Mouse (Mus musculus) heart, embryonic 11.5 days (tissue): ENCODE measurements around the gene Slc9a9. TPM values are rescaled to one million over a fixed set of nuclear protein-coding genes. Genes with fewer than 3 reads are reported as not detected.

Source experiments
- ATAC-seq: fragments of 200-750 bp; cut with Nextera tagmentation; replicated peaks from 2 replicates; pipeline ENCODE4 v1.8.0; 2017; ENCODE audit warnings: moderate library complexity; ENCODE audit not compliant: insufficient number of reproducible peaks, low FRiP score, low TSS enrichment
- H3K27ac ChIP-seq: fragments of 300-500 bp; sonication (generic); 2 replicates; pipeline ENCODE4 v1.5.1; 2014; ENCODE audit warnings: mild to moderate bottlenecking, low read depth, low read length
- H3K27me3 ChIP-seq: fragments of 300-500 bp; sonication (generic); 2 replicates; pipeline ENCODE4 v1.6.1; 2014; ENCODE audit warnings: mild to moderate bottlenecking, low read length, mixed read lengths; ENCODE audit not compliant: control insufficient read depth, insufficient read depth
- H3K36me3 ChIP-seq: fragments of 300-500 bp; sonication (generic); 2 replicates; pipeline ENCODE4 v1.6.1; 2014; ENCODE audit warnings: mild to moderate bottlenecking, low read length, moderate library complexity, mixed read lengths; ENCODE audit not compliant: control insufficient read depth, insufficient read depth
- H3K4me1 ChIP-seq: fragments of 300-500 bp; sonication (generic); 2 replicates; pipeline ENCODE4 v1.6.1; 2014; ENCODE audit warnings: low read length; ENCODE audit not compliant: control insufficient read depth, insufficient read depth
- H3K4me2 ChIP-seq: fragments of 300-500 bp; sonication (generic); 2 replicates; pipeline ENCODE4 v1.6.1; 2014; ENCODE audit warnings: mild to moderate bottlenecking, moderate library complexity
- H3K4me3 ChIP-seq: fragments of 300-500 bp; sonication (generic); 2 replicates; pipeline ENCODE4 v1.5.1; 2014; ENCODE audit warnings: low read depth, low read length
- H3K9ac ChIP-seq: fragments of 300-500 bp; sonication (generic); 2 replicates; pipeline ENCODE4 v1.6.1; 2014; ENCODE audit warnings: mild to moderate bottlenecking, low read depth, low read length, moderate library complexity
- H3K9me3 ChIP-seq: fragments of 300-500 bp; sonication (generic); replicated peaks from 2 replicates; pipeline ENCODE4 v1.6.1; 2016; ENCODE audit warnings: low read length; ENCODE audit not compliant: control insufficient read depth
- WGBS: fragments of 180-500 bp; shearing (Covaris S2); extraction: QIAGEN DNeasy Blood & Tissue Kit; methylation state at CpG from one replicate; pipeline ENCODE4 v1.1.7; 2014; ENCODE audit not compliant: insufficient replicate concordance; 5-methylcytosine and 5-hydroxymethylcytosine counted together
- polyA plus RNA-seq: library from polyadenylated mRNA; unstranded; fragments of >200 nt; fragmentation: Nextera tagmentation; extraction: Ambion mirVana; gene quantifications from 2 replicates; pipeline ENCODE4 v1.2.1, GENCODE M21; 2014

The Slc9a9 gene
- polyA plus RNA-seq, 1 experiment from 2014 or later: 4.1 TPM

DNA sequence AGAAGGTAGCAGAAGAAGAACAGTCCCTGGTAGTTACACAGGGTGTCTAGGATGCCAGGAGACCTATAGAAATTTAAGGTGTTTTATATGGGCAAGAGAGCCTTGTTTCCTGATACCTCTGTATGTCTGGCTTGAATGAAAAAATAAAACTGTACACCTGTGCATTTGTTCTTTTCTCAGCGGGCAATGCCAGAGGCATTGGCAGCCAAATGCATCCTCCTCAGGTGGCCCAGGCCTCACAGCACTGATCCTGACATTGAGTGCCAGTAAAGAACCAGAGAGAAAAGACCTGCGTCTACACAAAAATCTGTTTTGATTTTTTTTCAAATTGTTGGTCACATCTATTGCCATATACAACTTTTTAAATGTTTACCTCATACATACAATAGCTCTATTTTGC is 121.3 kb downstream of the Slc9a9 start:
- H3K27me3 ChIP-seq: no peaks in the 10 kb centered on the region
- H3K9me3 ChIP-seq: no peaks in the 10 kb centered on the region
- no peak overlapping the region for H3K4me3 ChIP-seq
- H3K9ac ChIP-seq: no peak overlapping the region
- ATAC-seq: no peak
- H3K27ac ChIP-seq: no peak overlapping the region
- no peak overlapping the region for H3K4me2 ChIP-seq
- WGBS: 88% methylated on average over 2 of the region's 2 CpGs
- no peaks in the 10 kb centered on the region for H3K36me3 ChIP-seq
- H3K4me1 ChIP-seq: no peaks in the 10 kb centered on the region

DNA sequence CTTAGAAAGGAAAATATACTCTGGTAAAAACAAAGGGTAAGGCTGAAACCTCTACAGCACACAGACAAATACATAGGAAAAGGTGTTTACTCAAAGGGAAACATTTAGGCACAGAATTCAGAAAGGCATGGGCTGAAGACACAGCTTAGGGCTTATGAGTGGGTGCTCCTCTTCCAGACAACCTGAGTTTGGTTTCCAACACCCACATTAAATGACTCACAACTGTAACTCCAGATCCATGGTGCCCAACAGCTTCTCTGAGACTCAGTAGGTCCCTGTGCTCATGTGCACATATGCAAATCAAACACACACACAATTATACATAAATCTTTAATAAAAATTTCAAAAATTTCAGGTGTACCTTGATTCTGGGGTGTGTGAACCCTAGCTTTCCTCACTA is 133.4 kb downstream of the Slc9a9 start:
- H3K36me3 ChIP-seq: no peaks in the 10 kb centered on the region
- H3K27me3 ChIP-seq: no peaks in the 10 kb centered on the region
- no peak for ATAC-seq
- H3K9me3 ChIP-seq: no peaks in the 10 kb centered on the region
- no peaks in the 10 kb centered on the region for H3K4me1 ChIP-seq
- no peak overlapping the region for H3K4me2 ChIP-seq
- no peak overlapping the region for H3K27ac ChIP-seq
- H3K9ac ChIP-seq: no peak overlapping the region
- H3K4me3 ChIP-seq: no peak overlapping the region

DNA sequence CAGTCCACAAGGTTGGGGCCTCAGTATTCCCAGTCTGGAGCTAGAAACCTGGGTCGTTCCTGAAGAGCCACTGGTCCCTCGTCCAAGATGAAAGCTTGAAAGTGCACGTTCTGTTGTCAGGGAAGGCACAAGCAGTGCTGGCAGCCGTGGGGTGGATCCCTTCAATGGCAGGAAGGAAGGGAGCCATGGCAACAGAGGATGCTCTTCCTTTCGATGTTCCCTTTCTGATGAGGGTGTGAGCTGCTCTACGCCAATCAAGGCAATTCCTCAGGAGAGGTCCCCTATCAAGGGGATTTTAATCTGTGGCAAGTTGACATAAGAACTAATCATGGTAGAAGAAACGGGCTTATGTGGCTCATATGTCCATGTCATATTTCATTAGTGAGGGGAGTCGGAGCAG is 135.8 kb downstream of the Slc9a9 start:
- H3K4me3 ChIP-seq: no peak overlapping the region
- H3K27me3 ChIP-seq: no peaks in the 10 kb centered on the region
- H3K27ac ChIP-seq: no peak overlapping the region
- 61% methylated on average over 8 of the region's 8 CpGs for WGBS
- H3K9ac ChIP-seq: no peak overlapping the region
- no peak overlapping the region for H3K4me2 ChIP-seq
- H3K4me1 ChIP-seq: no peaks in the 10 kb centered on the region
- no peaks in the 10 kb centered on the region for H3K36me3 ChIP-seq
- no peaks in the 10 kb centered on the region for H3K9me3 ChIP-seq
- no peak for ATAC-seq

DNA sequence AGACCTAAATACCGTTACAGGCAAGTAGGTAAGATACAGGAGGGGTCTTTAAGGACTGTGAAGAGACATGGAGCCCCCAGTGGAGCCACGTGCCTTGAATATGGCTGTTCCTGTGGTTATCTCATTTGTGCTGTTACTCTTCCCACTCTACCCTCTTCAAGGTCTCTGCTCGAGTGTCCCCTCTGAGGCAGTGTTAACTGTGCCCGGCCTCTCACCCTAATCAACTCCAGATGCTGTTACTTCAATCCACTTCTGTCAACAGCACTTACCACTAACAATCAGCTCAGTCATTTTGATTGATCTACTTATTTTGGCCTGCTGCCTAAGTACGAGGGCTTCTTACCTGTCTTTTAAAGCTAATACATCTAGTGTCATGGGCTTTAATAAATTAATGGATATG is 145.8 kb downstream of the Slc9a9 start:
- Histone ChIP-seq H3K4me2 (no peak overlapping the region), H3K4me1 (no peaks in the 10 kb centered on the region; the same call in 1 of the 2 replicates), H3K4me3 (no peak overlapping the region), H3K27ac (no peak overlapping the region), H3K27me3 (peaks cover 2% of the 10 kb centered on the region; the same call in 1 of the 2 replicates), H3K36me3 (no peaks in the 10 kb centered on the region), H3K9ac (no peak overlapping the region), H3K9me3 (no peaks in the 10 kb centered on the region)
- no peak for ATAC-seq
- 10% methylated on average over 5 of the region's 5 CpGs for WGBS

DNA sequence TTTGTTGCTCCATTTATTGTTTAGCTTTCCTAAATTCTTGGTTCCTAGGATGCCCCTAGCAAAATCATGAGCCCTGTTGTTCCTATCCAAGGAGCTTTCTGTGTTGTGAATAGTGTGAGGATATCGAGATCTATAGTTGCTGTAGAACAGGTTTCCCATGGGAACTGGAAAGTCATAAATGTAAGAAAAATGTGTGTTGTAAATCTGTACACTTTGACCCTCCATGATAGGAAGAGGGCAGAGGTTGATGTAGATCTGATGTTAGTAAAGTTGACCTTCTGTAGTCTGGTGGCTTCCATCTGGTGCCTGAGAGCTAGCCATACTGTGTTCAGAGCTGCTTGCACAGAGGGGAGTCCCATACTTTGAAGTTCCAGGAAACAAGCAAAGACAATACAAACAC is 151.6 kb downstream of the Slc9a9 start:
- Histone ChIP-seq H3K27me3 (no peaks in the 10 kb centered on the region), H3K36me3 (no peaks in the 10 kb centered on the region), H3K4me3 (no peak overlapping the region), H3K4me2 (no peak overlapping the region), H3K27ac (no peak overlapping the region), H3K9ac (no peak overlapping the region), H3K9me3 (no peaks in the 10 kb centered on the region), H3K4me1 (no peaks in the 10 kb centered on the region)
- no peak for ATAC-seq
- 82% methylated on average over 1 of the region's 1 CpGs for WGBS

DNA sequence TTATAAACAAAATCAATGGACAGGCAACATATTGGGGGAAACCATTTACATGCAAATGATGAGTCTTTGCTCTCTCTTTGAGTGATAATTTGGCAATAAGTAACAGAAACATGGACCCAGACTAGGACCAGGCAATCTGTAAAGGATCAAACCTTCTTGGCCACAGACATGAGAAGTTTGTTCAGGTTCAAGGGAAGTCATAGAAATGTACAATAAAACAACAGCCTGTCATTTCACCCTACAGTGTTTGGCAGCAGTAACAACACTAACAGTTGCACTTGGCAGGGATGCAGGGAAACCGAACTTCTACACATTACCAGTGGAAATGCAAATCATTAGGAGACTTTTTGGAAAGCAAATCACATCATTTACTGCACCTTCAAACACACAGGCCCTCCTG is 164.1 kb downstream of the Slc9a9 start:
- WGBS: 90% methylated on average over 1 of the region's 1 CpGs
- Histone ChIP-seq H3K4me2 (no peak overlapping the region), H3K36me3 (no peaks in the 10 kb centered on the region), H3K9ac (no peak overlapping the region), H3K4me3 (no peak overlapping the region), H3K9me3 (no peaks in the 10 kb centered on the region), H3K4me1 (no peaks in the 10 kb centered on the region), H3K27me3 (no peaks in the 10 kb centered on the region), H3K27ac (no peak overlapping the region)
- ATAC-seq: no peak

DNA sequence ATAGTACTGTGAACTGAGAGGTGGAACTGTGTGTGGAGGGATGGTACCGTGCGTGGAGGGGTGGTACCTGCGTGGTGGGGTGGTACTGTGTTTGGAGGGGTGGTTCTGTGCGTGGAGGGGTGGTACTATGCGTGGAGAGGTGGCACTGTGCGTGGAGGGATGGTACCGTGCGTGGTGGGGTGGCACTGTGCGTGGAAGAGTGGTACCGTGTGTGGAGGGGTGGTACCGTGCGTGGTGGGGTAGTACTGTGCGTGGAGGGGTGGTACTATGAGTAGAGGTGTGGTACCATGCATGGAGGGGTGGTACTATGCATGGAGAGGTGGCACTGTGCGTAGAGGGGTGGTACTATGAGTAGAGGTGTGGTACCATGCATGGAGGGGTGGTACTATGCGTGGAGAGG is 167.7 kb downstream of the Slc9a9 start:
- ATAC-seq: no peak; the same call in 1 of the 2 replicates
- Histone ChIP-seq H3K4me2 (no peak overlapping the region), H3K27ac (no peak overlapping the region), H3K36me3 (no peaks in the 10 kb centered on the region), H3K9ac (no peak overlapping the region), H3K9me3 (no peaks in the 10 kb centered on the region), H3K4me1 (no peaks in the 10 kb centered on the region), H3K4me3 (no peak overlapping the region), H3K27me3 (no peaks in the 10 kb centered on the region)
- 89% methylated on average over 15 of the region's 15 CpGs for whole genome bisulfite sequencing

DNA sequence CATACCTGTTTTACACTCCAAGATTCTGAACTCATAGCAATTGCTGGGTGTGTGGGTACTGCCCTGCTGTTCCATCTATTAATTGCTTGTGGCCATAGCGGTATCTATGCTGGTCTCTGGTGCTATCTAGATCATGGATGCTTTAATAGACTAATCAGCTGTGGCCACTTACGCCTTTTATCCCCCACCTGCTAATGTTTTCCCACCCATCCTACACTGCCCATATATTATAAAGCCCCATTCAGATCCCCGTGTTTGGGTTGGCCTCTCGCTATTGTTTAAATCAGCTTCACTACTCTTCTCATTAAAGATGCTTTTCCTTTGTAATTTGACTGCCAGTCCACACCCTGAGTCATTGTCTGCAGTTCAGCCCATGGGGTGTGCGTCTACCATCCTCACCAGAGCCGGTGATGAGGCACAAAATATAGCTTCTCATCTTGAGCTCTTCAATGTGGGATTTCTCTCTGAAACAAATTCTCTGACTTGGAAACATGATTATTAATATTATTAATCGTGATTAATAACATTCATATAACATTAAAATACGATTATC is 168.8 kb downstream of the Slc9a9 start:
- 78% methylated on average over 8 of the region's 8 CpGs for WGBS
- H3K4me1 ChIP-seq: no peaks in the 10 kb centered on the region
- H3K27me3 ChIP-seq: no peaks in the 10 kb centered on the region
- no peak overlapping the region for H3K4me2 ChIP-seq
- H3K9me3 ChIP-seq: no peaks in the 10 kb centered on the region
- no peak overlapping the region for H3K9ac ChIP-seq
- no peaks in the 10 kb centered on the region for H3K36me3 ChIP-seq
- H3K27ac ChIP-seq: no peak overlapping the region
- no peak overlapping the region for H3K4me3 ChIP-seq
- ATAC-seq: no peak

DNA sequence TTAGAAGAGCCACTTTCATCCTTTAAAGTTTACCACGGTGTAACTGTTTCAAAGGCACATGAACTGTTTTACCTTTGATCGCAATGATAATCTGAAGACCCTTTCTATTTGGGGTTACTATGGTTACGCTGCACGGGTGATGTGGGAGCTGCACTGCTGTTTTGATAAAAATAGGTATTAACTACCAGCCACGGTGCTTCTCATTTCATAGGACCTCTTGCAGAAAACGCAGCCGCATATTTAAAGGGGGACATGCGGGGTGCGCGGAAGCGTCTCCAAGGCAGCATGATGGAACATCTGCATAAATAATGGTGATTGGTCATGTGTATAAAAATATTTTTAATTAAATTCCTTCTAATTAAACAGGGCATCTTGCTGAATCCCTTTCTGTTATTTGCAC is 169.5 kb downstream of the Slc9a9 start:
- no peaks in the 10 kb centered on the region for H3K27me3 ChIP-seq
- H3K4me3 ChIP-seq: no peak overlapping the region
- no peaks in the 10 kb centered on the region for H3K36me3 ChIP-seq
- H3K9me3 ChIP-seq: no peaks in the 10 kb centered on the region
- no peak for ATAC-seq
- H3K27ac ChIP-seq: no peak overlapping the region
- 86% methylated on average over 11 of the region's 11 CpGs for WGBS
- no peaks in the 10 kb centered on the region for H3K4me1 ChIP-seq
- H3K9ac ChIP-seq: no peak overlapping the region
- no peak overlapping the region for H3K4me2 ChIP-seq
